Mouse (Mus musculus) kidney, postnatal 4 days (tissue): ENCODE measurements at regions not wholly inside any gene's neighbourhood (a gene's known extent, or its start where the extent isn't known, plus 50 kb on each side); places are given as distances from the start of the nearest gene placed in this dataset.
"Not testable (repeated sequence)": the region's sequence is repeated elsewhere in the genome, so short reads cannot be mapped to it uniquely, and the experiment has no call there.

Experiments
- DNase-seq, 2 experiments: peaks; one replicate each; pipeline ENCODE4 v3.0.0; 2021; ENCODE audit warnings: mixed read lengths in 2 of 2

- no peak for DNase-seq
Measured at GRCm38 (mm10) chr12:106310171-106310570, 300.1 kb downstream of the Vrk1 start.

- peak; percentile 27 to 38 for DNase-seq
Measured at GRCm38 (mm10) chr12:106310585-106311319, 300.7 kb downstream of the Vrk1 start.

DNA sequence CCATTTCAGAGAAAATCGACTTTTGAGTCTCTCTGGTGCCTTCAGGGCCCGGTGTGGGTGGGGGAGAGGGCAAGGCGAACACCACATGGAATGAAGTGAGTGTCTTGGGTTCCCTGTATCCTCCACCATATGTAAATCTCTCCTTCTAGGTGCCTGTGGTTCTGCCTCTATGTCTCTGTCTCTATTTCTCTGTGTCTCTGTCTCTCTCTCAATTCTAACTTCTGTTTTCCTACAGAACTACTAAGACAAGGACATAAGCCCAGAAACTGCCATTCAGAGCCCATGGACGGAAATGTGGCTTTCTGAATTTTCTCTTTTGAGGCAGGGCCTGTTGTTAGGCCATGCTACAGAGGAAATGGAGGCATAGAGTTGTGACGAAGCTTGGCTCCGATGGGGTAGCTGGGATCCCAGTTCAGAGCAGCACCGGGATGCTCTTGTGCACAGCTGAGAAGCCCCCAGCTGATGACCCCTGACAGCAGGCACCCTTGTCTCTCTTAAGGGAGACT lies 301.3 kb downstream of the Vrk1 start:
- no peak for DNase-seq

DNA sequence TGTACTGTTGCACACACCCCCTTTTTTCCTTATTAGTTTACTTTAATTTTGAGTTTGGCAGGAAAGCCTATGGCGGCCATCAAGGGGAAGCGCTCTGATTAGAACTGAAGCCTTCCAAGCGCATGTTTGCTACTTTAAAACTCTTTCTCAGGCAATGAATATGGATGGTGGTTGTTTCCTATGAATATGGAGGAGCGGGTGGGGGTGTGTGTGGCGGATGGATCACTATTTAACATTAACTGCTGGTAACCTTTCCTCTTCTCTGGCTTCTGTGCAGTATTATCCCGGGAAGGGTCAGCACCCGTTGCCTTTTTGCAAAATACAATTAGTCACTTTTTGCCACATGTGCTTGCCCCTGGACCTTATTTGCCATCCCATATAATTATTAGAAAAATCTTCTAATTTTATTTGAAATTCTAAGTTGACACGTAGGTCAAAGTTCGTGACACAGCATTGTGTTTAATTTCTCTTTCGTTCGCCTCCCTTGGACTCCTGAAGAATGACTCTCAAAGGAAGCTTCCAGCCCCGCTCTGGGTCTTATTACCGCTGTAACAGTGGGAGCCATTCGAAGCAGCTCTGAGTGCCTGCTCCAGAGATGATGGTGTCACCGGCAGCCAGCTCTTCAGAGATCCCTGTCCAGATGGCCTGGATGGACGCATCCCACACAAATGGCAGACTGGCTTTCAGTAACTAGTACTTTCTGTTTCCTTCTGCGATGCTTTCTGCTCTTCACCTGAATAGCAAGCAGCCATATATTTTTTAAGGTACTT lies 302.0 kb downstream of the Vrk1 start:
- DNase-seq, result no peak

DNA sequence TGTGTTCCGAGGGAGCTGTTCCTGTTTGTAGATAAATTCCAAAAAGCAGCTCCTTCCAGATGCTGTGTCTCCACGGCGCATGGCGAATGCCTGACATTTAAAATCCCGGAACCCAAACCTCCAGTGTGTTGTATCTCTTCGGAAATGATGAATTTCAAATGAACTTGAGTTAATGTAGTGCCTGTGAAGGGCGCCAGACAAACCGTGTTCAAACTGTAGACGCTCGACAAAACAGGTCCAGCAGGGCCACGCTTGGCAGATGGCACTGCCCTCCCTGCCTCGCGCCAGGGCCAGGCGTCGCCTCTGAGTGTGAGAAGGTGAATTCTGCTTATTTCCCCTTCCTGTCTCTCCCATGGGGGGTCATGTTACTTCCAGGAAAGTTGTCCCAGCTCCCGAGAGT lies 307.7 kb downstream of the Vrk1 start:
- no peak for DNase-seq

GRCm38 (mm10) chr12:106321511-106321910 lies 311.5 kb downstream of the Vrk1 start:
- no peak for DNase-seq

DNA sequence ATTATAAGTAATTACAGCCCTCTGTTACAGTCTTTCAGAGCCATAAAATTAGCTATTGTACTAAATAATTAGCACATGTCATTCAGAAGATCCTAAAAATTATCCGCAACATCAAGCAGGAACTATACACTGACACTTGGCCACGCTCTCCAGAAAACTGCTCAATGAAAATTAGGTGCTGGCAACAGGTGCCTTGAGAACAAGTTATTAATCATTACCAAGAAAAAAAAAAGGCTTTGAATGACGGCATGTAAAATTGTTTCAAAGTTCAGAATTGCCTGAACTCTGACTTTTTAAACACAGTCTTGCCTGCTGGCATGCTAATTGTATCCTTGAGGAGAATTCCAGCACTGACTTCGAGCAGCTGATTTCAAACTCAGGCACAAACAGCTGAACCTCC lies 316.6 kb downstream of the Vrk1 start:
- DNase-seq, result no peak

DNA sequence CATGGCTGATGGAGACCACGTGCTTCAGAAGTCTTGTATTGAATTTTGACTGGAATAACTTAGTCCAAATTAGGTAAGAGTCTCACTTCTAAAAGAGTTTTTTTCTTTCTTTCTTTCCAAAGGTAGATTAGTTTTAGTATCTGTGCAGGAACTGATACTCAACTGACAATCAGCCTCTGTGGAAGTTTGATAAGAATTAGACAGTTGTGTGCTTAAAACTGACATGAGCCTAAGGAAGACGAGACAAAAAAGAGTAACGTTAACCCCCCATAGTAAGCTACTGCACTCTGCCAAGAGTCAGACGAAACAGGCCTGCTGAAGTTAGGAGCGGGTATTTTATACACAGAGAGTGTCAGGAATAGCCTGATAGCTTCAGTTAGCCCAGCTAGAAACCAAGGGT lies 317.3 kb downstream of the Vrk1 start:
- no peak for DNase-seq

DNA sequence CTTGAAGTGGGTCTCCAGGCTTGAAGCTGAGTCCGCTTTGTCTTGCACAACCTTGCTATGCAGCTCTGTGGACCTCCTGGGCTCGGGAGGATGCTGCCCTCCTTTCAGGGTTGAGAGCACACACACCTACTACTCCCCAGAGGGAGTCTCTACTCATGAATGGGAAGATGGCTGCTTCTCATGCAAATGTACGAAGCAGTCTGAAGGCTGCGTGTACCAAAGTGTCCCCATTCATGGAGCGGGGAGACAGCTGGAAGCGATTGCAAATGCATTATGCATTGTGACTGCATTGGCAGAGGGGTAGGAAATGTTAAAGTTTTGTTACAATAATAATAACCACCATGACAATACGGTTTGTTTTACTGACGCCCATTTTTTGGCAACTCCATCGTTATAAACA lies 347.8 kb downstream of the Vrk1 start:
- no peak for DNase-seq

DNA sequence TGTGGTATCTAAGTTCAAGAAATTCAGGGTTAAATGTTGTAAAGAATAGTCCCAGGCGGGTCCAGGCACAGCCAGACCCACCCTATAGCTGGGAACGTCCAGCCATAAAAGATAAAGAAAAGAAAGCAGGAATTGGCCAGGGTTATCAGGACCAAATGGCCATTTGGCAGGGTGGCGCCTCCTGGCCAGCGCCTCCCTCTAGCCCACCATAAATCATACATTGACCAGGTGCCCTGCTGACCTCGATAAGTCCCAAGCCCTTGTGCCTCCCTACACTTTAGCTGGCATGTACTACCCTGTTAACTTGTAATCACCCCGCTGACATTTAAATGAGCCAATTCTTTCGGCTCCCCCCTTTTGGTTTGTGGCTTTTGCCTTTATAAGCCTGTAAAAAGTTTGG lies 351.6 kb downstream of the Vrk1 start:
- DNase-seq, result not testable (repeated sequence)

GRCm38 (mm10) chr12:106374840-106375375 lies 364.9 kb downstream of the Vrk1 start:
- no peak for DNase-seq

DNA sequence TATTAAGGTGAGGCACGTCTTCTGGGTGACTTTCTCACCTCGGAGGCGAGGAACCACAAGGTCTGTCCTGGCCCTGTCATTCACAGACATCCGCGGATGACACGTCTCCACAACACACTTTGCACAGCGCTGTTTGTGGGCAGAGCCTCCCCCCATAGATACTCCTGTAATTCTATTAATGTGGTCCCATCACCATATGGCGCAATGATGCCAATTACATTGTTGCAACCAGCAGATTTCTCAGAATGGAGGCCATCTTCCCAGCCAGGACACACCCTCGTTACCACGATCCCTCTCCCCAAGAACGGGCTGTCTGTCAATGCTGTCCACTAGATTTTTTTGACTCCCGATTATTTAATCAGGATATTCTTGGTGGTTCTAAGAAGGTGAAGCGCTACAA lies 365.9 kb downstream of the Vrk1 start:
- DNase-seq, result no peak

- DNase-seq, result no peak
Measured at GRCm38 (mm10) chr12:106376783-106377182, 366.8 kb downstream of the Vrk1 start.

DNA sequence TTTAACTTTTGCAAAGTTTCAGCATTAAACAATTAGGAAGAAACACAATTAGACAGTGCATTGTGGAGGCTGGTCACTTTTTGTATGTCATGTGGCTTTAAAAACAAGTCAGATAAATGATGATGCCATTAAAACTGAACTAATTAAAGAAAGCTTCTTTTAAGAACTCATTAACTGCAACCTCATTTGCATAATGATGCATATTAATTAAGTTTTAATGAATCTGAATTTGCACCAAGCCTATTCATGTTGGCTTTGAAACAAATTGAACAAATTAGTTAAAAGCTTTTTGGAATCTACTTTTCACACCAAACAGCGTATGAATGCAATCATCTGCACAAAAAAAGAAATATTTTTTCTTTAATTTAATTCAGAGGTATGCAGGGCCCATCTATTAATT lies 367.3 kb downstream of the Vrk1 start:
- DNase-seq, result no peak

DNA sequence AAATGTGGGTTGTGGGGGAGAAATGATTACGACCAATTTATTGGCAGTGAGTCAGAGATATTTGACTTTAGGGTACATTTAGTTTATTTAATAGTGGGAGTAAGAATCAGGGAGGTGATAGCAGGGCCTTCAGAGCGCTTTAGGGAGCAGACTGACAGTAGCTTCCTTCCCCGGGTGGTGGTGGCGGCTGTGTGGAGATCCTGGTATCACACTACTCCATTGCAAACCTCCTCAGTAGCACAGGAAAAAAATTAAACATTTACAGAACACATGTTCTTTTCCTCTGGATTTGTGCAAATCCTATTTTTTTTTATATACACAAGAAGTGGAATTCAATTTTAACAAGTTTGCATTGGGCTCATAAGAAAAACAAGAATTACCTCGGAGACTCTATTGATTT lies 367.7 kb downstream of the Vrk1 start:
- no peak for DNase-seq

- DNase-seq, result peak; percentile 13 to 26
Measured at GRCm38 (mm10) chr12:106378303-106379075, 368.5 kb downstream of the Vrk1 start.

- DNase-seq, result peak; percentile 40 to 55
Measured at GRCm38 (mm10) chr12:106379151-106379594, 369.1 kb downstream of the Vrk1 start.

- DNase-seq, result no peak
Measured at GRCm38 (mm10) chr12:106379779-106380178, 369.8 kb downstream of the Vrk1 start.

DNA sequence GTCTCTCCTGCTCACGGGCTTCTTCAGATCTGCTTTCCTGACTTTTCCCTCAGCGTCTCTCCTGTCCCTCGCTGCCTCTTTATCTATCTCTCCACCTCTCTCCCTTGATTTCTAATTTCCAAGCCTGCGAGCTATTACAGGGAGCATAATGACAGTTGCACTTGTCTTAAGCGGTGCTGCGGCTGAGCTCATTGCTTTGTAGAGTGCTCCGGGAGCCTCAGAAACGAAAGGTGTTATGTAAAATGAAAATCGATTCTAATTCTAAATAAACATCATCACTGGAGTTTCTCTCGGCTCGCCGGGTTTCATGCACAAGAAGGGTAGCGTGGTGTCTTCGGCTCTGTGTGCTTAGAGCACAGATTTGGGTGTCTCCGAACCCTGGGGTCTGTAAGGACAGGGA lies 371.8 kb downstream of the Vrk1 start:
- no peak for DNase-seq

DNA sequence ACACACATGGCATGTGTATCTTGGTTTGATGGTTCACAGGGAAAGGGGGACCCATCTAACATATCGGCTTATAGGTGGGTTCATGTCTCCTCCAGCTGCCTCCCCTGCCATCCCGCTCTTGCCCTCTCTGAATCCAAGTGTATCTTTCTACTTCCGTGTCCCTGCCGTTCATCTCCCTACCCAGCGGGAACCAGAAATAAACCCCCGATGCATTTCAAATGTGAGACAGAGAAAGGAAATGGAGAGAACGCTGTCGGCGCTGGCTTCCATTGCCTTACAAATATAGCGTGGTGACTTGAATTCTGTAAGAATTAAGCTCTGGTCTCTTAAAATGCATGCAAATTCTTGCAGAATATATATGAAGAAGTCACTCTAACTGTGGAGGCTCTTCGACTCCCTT lies 379.2 kb downstream of the Vrk1 start:
- DNase-seq, result no peak

DNA sequence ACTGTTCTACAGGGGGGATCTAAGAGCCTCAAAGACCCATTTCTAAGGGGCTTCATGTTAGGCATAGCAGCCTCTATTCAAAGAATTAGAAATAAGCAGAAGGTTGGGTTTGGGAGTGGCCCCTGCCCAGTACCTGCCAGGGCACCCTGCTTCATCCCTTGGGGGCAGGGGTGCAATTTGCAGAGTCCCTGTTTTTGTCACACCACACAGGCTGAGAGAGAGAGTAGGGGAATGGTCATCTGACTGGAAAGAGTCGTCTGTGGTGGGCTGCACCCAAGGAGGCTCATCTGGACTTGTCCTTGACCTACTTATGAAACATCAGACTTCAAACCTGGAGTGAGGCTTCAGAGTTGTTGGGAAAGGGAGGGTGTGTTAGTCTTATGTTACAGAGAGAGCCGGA lies 382.3 kb downstream of the Vrk1 start:
- no peak for DNase-seq

- no peak for DNase-seq
Measured at GRCm38 (mm10) chr12:106399085-106399484, 389.1 kb downstream of the Vrk1 start.

DNA sequence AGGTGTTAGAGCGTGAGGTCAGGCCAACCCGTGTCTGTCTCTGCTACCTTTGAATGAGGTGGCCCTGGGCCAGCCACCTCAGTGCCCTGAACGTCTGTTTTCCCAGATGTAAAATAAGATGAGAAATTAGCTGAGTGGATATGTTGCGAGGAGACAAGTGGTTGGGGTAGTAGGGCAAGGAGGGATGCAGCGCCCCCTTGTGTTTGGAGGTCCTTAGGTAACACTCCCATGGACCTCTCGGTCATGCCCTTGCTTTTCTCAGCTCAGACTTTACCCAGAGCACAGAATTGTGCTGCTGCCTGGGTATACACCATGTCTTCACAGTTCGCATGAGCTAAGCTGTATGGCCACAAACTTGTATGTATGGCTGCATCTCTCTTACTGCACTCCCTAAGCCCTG lies 401.0 kb downstream of the Vrk1 start:
- no peak for DNase-seq
